Mouse (Mus musculus) gastrocnemius, postnatal 14 days (tissue): Measurements from ENCODE around the gene Ccdc181. TPM values are rescaled to one million over a fixed set of nuclear protein-coding genes. Genes with fewer than 3 reads are reported as not detected.
"Not testable (repeated sequence)": the region's sequence is repeated elsewhere in the genome, so short reads cannot be mapped to it uniquely, and the experiment has no call there.

ENCODE experiments used
- DNase-seq: peaks from one replicate; pipeline ENCODE4 v3.0.0; 2021; ENCODE audit warnings: mixed read lengths
- intact Hi-C: fragments of 180-260 bp; cut with DNase I; formaldehyde crosslinking; loops from one replicate; pipeline ENCODE4 v1.15.1; 2025; ENCODE audit warnings: low total_unique reads
- long read RNA-seq, 2 experiments: library from polyadenylated mRNA; stranded (forward); transcript quantifications; one replicate each; pipeline ENCODE4 v2.0.0; 2021
- total RNA-seq, 2 experiments: library from RNA; stranded (reverse); gene quantifications; 2 replicates each; pipeline ENCODE4 v1.2.3; 2021

The Ccdc181 gene
- 1 to 10 TPM; 5.5 to 5.7 TPM for total RNA-seq
- long read RNA-seq, experiment 1, transcript Ccdc181-201 (6 exons, 1,909 nt) = major isoform, 7 of 9 reads
- long read RNA-seq, experiment 1, partial matches to known transcripts = 2 of 9 reads
- long read RNA-seq, experiment 1, other reads (novel, unspliced or antisense) = 0 of 9 reads
- long read RNA-seq, experiment 2, transcript Ccdc181-201 (6 exons, 1,909 nt) = major isoform, 6 of 6 reads
- long read RNA-seq, experiment 2, partial matches to known transcripts = 0 of 6 reads
- long read RNA-seq, experiment 2, other reads (novel, unspliced or antisense) = 0 of 6 reads

- peak; percentile 91 for DNase-seq
- intact Hi-C loops = no loop called here
Measured at GRCm38 (mm10) chr1:164275455-164275954, at the start of gene Ccdc181. TSS of gene Ccdc181 (plus strand) at chr1:164275585.

GRCm38 (mm10) chr1:164231937-164232570 lies 43.3 kb upstream of the Ccdc181 start:
- DNase-seq, intact Hi-C loops: not testable (repeated sequence)

GRCm38 (mm10) chr1:164233447-164233846 lies 41.9 kb upstream of the Ccdc181 start:
- intact Hi-C loops = no loop called here
- no peak for DNase-seq

DNA sequence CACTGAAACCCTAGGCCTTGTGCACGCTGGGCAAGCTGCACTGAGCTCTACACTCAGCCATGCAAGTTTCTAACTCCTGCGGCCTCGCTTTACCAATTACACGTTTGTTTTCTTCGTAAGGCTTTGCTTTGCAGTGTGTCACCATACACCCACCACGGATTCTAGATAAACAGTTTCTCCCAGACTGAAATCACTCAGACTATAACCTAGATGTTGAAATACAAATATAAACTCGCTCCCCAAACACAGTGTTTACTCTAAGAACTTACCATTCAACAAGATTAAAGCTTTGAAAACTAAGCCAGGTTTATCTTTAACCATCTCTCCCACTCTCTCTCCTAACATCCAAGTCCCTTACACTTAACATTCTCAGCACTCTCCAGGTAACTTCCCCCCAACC lies 40.3 kb upstream of the Ccdc181 start:
- intact Hi-C loops = no loop called here
- no peak for DNase-seq

- DNase-seq = no peak
- intact Hi-C loops = no loop called here
Measured at GRCm38 (mm10) chr1:164236078-164236477, 39.3 kb upstream of the Ccdc181 start.

DNA sequence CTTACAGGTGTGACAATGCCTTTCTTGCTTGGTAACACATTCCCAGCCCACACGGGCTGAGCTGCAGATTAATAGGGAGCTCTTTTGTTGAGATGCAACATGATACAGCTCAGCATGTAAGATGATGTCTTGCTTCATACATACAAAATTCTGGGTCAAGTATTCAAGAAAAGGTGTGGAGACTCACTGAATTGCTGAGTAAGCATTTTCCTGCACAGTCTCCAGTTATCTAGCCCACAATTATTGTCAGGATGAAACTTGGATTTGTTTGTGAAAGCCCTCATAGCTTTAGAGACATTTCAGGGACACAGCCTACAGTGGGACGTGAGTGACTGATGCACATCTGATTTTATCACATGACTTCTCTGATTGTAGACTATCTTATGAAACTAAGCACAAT lies 33.9 kb upstream of the Ccdc181 start:
- no peak for DNase-seq
- intact Hi-C loops = no loop called here

DNA sequence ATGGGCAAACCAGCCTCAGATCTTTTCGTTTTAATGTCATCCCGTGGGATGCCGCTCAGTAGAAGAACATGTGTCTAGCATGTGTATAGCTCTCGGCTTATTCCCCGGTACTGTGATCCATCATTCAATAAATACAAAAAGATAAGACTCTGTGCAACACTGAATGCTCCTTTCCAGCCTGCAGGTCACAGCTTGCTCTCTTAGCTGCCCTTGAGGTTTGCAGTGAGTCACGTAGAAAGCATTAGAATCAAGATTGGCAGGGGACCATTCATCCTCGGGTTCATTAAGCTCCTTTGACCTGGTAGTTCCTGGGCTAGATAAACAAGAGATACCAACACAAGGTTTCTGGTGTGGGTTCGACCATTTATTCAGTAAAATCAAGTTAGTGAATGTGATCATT lies 32.6 kb upstream of the Ccdc181 start:
- intact Hi-C loops = no loop called here
- DNase-seq = no peak

DNA sequence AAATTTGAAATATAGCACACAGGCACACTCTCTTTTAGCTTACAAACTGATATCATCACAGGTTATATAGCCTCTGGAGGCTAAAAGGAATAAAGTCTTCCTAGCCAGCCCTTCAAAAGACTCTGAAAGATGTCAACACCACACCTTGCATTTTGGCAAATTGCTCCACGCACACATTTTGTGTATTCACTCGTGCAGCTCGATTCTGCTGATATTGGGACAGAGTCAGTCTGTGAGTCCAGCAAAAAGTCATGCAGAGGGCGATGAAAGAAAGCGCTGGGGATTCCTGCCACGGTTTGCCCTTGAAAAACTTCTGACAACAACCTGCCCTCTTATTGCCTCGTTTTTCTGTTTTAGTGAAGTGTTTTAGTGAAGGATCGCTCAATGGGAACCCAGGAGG lies 27.9 kb upstream of the Ccdc181 start:
- no peak for DNase-seq
- intact Hi-C loops = no loop called here

- intact Hi-C loops = no loop called here
Measured at GRCm38 (mm10) chr1:164247971-164248370, 27.4 kb upstream of the Ccdc181 start.

DNA sequence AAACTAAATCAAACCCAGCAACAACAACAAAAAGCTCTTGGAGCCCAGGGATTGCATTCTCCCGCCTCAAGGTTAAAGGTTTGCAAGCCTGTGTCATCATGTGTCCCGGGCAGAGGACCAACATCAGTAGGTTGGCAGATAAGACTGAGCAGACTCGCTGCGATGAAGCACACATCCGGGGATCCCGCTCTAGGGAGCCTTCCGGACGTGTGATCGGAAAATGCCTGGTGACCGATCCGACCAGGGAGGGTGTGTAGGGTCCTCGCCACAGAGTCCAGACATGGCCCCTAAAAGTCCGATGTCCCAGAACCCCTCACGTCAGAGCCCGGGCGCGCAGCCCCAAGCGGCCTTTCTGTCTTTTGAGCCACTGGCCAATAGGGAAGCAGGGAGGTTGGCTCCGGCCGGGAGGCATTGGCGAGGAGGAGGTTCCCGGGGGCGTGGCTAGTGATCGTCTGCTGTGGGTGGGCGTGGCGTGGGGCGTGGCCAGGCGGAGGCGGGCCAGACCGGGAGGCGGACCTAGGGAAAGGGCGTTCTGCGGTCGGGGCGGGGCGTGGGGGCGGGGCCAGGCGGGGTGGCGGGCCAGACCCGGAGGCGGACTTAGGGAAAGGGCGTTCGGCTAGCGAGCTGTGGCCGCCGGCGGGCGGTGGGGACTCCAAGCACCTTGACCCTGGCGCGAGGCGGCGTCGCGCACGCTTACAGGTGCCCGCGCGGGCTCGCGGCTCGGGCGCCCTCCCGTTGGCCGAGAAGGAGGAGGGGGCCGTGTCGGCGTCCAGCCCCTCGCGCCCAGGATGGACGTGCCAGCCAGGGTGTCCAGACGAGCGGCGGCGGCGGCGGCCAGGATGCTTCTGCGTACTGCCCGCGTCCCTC lies 26.7 kb upstream of the Ccdc181 start, which contains the start of gene Slc19a2:
Slc19a2 (plus strand) TSS at position 582 of the 867 bp plus-strand sequence.
- peak; percentile 99 for DNase-seq
- intact Hi-C loops = no loop called here

More at GRCm38 (mm10) chr1:164247971-164248370, 27.4 kb upstream of the Ccdc181 start:
- DNase-seq = no peak

DNA sequence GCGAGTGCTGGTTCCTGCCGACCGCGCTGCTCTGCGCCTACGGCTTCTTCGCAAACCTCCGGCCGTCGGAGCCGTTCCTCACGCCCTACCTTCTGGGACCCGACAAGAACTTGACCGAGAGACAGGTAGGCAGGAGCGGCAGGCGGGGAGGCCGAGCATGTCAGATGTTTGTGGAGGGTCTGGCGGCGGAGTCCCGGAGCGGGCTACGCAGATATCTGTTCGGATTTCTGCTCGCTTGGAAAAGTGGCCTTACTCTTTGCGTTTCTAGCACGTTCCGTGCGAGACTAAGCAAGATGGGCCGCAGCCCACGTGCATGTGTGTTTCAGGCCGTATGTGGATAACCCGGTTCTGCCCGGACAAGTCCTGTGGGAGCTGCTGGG lies 26.1 kb upstream of the Ccdc181 start:
- intact Hi-C loops = no loop called here
- DNase-seq = no peak

DNA sequence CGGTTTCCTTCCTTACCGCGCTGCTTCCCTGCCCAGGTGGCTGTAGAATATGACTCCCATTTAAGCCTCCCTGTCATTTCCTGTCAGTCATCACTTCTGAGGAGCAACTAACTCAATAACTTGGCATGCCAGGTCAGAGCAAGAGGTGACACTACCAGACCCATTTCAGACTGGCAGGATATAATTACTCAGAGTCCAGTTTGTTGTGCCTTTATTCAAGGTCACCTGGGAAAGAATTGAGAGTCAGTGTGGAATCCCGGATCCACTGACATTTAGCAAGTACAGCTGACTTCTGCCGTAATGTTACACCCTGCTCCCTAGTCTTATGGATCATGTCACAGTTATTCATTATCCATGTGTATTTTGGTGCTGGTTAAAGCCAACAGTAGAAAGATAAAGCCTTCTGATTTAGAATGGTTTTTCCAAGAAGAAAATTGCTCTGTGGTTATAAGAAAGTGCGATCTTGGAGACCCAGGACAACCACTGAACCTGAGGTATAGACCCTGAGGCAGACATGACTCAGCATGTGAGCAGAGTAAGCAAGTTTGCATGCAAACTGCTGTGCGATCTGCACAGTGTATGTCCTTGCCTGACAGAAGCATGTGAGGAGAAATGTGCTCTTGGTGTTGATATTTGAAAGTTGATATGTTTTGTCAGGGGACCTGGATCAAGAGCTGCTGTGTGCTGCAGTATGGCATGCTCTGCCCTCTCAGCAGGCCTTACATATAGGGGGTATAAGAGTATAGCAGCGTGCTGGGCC lies 24.8 kb upstream of the Ccdc181 start:
- intact Hi-C loops = no loop called here
- DNase-seq = no peak

DNA sequence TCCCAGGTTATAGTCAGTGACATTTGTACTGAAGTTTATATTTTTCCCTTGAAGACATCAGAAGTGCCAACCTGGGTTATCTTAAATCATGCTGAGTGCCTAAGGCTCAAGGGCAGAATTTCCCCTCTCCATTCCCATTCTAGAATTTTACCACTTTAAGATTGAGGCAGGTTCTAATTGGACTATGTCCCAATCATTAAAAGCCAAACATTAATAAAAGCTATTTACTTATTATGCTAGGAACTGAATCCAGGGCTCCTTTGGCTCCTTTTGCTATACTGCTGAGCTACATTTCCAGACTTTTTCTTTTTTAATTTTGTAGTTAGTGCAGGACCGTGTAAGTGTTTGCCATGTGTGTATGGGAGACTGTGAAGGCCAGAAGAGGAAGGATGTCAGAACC lies 23.9 kb upstream of the Ccdc181 start:
- DNase-seq = no peak
- intact Hi-C loops = no loop called here

- intact Hi-C loops = no loop called here
Measured at GRCm38 (mm10) chr1:164252551-164252950, 22.8 kb upstream of the Ccdc181 start.

GRCm38 (mm10) chr1:164254836-164255235 lies 20.5 kb upstream of the Ccdc181 start:
- intact Hi-C loops = no loop called here

More at GRCm38 (mm10) chr1:164252551-164252950, 22.8 kb upstream of the Ccdc181 start:
- no peak for DNase-seq

GRCm38 (mm10) chr1:164260171-164261028 lies 15.0 kb upstream of the Ccdc181 start:
- intact Hi-C loops = no loop called here
- DNase-seq = no peak

More at GRCm38 (mm10) chr1:164254836-164255235, 20.5 kb upstream of the Ccdc181 start:
- DNase-seq = no peak

DNA sequence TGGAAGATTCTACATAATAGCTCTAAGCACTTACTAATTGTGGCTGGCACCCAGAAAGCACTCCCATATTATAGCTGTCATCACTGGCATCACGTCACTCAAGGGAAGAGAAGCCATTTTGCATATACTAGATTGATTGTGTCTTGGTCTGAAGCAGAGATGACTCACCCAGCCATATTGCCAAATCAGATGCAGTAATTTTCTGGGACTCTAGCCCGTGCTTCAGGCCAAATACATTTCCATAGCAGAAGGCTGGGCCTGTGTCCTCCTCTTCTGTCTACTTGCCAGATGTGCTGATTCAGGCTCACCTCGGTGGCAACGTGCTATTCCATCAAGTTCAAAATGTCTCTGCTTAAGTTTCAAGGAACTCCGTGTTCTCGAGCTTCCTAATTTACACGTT lies 13.8 kb upstream of the Ccdc181 start:
- intact Hi-C loops = no loop called here
- DNase-seq = no peak

- DNase-seq = no peak
- intact Hi-C loops = no loop called here
Measured at GRCm38 (mm10) chr1:164270941-164271340, 4.4 kb upstream of the Ccdc181 start.
